Mouse (Mus musculus): Measurements from ENCODE around the gene Rbmxl1.

- TF ChIP-seq CTCF (IDR thresholded peaks at IDR 0.05; ENCODE audit: extremely low read depth, insufficient read depth, low read length) (no peak), POLR2A (IDR thresholded peaks at IDR 0.05; ENCODE audit: extremely low read depth, insufficient read depth, low read length) (no peak)
Observed at GRCm38 (mm10) chr8:78502706-78503105, 6.0 kb downstream of the Rbmxl1 start.
